Mouse (Mus musculus): ENCODE data around the gene 6430571L13Rik. TPM values are rescaled to one million over a fixed set of nuclear protein-coding genes. Genes with fewer than 3 reads are reported as not detected.

6430571L13Rik gene
- polyA plus RNA-seq, 1 experiment = 0.29 TPM

DNA sequence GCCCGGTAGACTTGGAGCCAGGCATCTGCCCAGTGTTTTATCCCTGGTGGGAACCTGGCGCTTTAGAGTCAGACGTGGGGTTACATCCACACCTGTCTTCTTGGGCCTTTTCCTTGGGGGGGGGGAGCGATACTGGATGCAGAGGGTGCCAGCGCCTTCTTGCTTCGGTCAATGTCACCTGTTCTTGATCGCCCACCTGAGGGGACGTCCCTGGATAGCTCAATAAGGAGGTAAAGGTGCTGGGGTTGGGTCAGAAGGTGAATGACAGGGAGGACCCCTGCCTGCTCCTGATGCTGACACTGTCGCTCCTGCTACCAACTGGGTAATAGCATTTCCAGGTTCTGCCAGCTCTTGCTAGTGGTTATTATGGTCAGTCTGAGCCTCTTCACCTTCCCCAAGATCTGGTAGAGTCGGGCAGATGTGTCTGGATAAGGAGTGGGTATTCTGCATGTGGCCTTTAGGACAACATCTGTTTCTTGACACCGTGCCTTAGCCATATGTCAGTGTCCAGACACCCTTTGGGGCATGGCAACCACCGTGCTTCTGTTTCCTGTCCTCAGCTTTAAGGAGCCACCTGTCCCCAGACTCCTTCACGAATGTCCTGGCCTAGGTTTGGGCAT, 60.4 kb downstream of the 6430571L13Rik start:
- H3K27ac ChIP-seq (ENCODE audit: insufficient read depth, low read length) = no peak overlapping the region
- no peak for TF ChIP-seq POLR2A (IDR thresholded peaks at IDR 0.05; ENCODE audit: low read depth, low read length)
- DNase-seq (ENCODE audit: low read depth in 1 of 2, low spot score in 2 of 2) = no peak
- peaks cover 13% of the 10 kb centered on the region for H3K27me3 ChIP-seq (ENCODE audit: control insufficient read depth, insufficient read depth, low read length)
- no peaks in the 10 kb centered on the region; the same call in 1 of the 2 replicates for H3K4me1 ChIP-seq (ENCODE audit: control insufficient read depth, insufficient read depth, insufficient read length)
- no peak overlapping the region for H3K4me3 ChIP-seq (ENCODE audit: extremely low read depth, insufficient read depth, insufficient read length)
- WGBS = 17% methylated on average over 13 of the region's 13 CpGs
- H3K36me3 ChIP-seq (ENCODE audit: control insufficient read depth, insufficient read depth, low read length) = no peaks in the 10 kb centered on the region

Other genes with a start within 250 kb of the 6430571L13Rik start
- 0.55 and 0.78 TPM in 2 replicates for gene Dock3, start 108.7 kb upstream of the 6430571L13Rik start, polyA plus RNA-seq (2012; rRNA removed)
- 28.0 and 29.7 TPM in 2 replicates for gene Mapkapk3, start 50.7 kb upstream of the 6430571L13Rik start, polyA plus RNA-seq (2012; rRNA removed)
- gene Cish, start 44.6 kb upstream of the 6430571L13Rik start, polyA plus RNA-seq (2012; rRNA removed) = 9.3 and 13.3 TPM in 2 replicates
- 11.0 and 12.2 TPM in 2 replicates for gene Hemk1, start 2.3 kb upstream of the 6430571L13Rik start, polyA plus RNA-seq (2012; rRNA removed)
- 1.6 and 2.2 TPM in 2 replicates for gene Cacna2d2, start 59.0 kb downstream of the 6430571L13Rik start, polyA plus RNA-seq (2012; rRNA removed)
- gene Tmem115, start 193.3 kb downstream of the 6430571L13Rik start, polyA plus RNA-seq (2012; rRNA removed) = 28.6 and 33.4 TPM in 2 replicates
- 33.1 and 42.8 TPM in 2 replicates for gene Cyb561d2, start 201.6 kb downstream of the 6430571L13Rik start, polyA plus RNA-seq (2012; rRNA removed)
- 24.4 and 26.3 TPM in 2 replicates for gene Nprl2, start 201.6 kb downstream of the 6430571L13Rik start, polyA plus RNA-seq (2012; rRNA removed)
- gene Zmynd10, start 206.7 kb downstream of the 6430571L13Rik start, polyA plus RNA-seq (2012; rRNA removed) = 0.84 and 0.88 TPM in 2 replicates
- gene Rassf1, start 211.0 kb downstream of the 6430571L13Rik start, polyA plus RNA-seq (2012; rRNA removed) = 20.9 and 23.5 TPM in 2 replicates
- 32.5 and 49.1 TPM in 2 replicates for gene Tusc2, start 222.7 kb downstream of the 6430571L13Rik start, polyA plus RNA-seq (2012; rRNA removed)
- gene Hyal2, start 227.3 kb downstream of the 6430571L13Rik start, polyA plus RNA-seq (2012; rRNA removed) = 38.1 and 44.3 TPM in 2 replicates
- 3.2 and 3.7 TPM in 2 replicates for gene Hyal1, start 236.3 kb downstream of the 6430571L13Rik start, polyA plus RNA-seq (2012; rRNA removed)
- gene Naa80, start 238.3 kb downstream of the 6430571L13Rik start, polyA plus RNA-seq (2012; rRNA removed) = 34.1 and 36.8 TPM in 2 replicates
- 0.54 and 1.00 TPM in 2 replicates for gene Hyal3, start 240.2 kb downstream of the 6430571L13Rik start, polyA plus RNA-seq (2012; rRNA removed)
- 71.2 and 78.3 TPM in 2 replicates for gene Ifrd2, start 247.0 kb downstream of the 6430571L13Rik start, polyA plus RNA-seq (2012; rRNA removed)